Mouse (Mus musculus): Measurements from ENCODE around the gene Inhbb.

GRCm38 (mm10) chr1:119409599-119410168, 12.4 kb downstream of the Inhbb start:
- TF ChIP-seq CTCF (IDR thresholded peaks at IDR 0.05 in 2 of 3, conservative IDR thresholded peaks at IDR 0.05 in 1 of 3; ENCODE audit: control insufficient read depth in 1 of 3, insufficient read depth in 1 of 3, low read depth in 2 of 3, low read length in 3 of 3, poor library complexity in 1 of 3, severe bottlenecking in 1 of 3) = no peak
- no peak for TF ChIP-seq POLR2A (IDR thresholded peaks at IDR 0.05; ENCODE audit: control insufficient read depth in 1 of 2, insufficient read depth in 1 of 2, low read depth in 1 of 2, low read length in 2 of 2, poor library complexity in 1 of 2)
- TF ChIP-seq TBP (IDR thresholded peaks at IDR 0.05; ENCODE audit: low read depth, low read length) = no peak
- TF ChIP-seq MAX (IDR thresholded peaks at IDR 0.05; ENCODE audit: low read length) = no peak
- TF ChIP-seq MAZ (IDR thresholded peaks at IDR 0.05; ENCODE audit: low read depth, low read length) = no peak
- TF ChIP-seq E2F4 (IDR thresholded peaks at IDR 0.05; ENCODE audit: borderline replicate concordance, low read depth, low read length) = no peak

All from MEL (cell line).